Mouse (Mus musculus) erythroblast, embryonic 14.5 days (primary cell): ENCODE results near the gene Atg3.

Source experiments
- GATA1 ChIP-seq: IDR thresholded peaks from 2 replicates; pipeline ENCODE4 v1.6.1; 2012; ENCODE audit warnings: low read length, inconsistent platforms, mixed read lengths
- TAL1 ChIP-seq: IDR thresholded peaks from 3 replicates; pipeline ENCODE4 v1.6.1; 2012; ENCODE audit warnings: low read length, inconsistent platforms, mixed read lengths

DNA sequence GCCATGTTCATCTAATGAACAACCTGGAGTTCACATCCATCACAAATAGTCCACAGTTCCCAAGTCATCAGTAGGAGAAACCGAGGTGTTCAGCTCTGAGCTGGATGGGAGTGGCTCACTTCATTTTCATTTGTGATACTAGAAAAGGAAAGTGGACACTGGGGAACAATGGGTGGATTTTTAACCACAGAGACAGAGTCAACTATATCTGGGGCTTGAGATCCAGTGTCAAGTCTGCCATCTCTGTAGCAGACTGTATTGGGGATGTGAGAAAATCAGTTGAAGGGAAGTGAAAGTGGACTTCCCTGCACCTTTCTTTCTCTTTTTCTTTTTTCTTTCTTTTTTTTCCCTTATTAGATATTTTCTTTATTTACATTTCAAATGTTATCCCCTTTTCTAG lies 68.4 kb downstream of the Atg3 start:
- no peak for TF ChIP-seq TAL1
- no peak for TF ChIP-seq GATA1
